Mouse (Mus musculus): ENCODE measurements at regions not wholly inside any gene's neighbourhood (a gene's known extent, or its start where the extent isn't known, plus 50 kb on each side); places are given as distances from the start of the nearest gene placed in this dataset.

DNA sequence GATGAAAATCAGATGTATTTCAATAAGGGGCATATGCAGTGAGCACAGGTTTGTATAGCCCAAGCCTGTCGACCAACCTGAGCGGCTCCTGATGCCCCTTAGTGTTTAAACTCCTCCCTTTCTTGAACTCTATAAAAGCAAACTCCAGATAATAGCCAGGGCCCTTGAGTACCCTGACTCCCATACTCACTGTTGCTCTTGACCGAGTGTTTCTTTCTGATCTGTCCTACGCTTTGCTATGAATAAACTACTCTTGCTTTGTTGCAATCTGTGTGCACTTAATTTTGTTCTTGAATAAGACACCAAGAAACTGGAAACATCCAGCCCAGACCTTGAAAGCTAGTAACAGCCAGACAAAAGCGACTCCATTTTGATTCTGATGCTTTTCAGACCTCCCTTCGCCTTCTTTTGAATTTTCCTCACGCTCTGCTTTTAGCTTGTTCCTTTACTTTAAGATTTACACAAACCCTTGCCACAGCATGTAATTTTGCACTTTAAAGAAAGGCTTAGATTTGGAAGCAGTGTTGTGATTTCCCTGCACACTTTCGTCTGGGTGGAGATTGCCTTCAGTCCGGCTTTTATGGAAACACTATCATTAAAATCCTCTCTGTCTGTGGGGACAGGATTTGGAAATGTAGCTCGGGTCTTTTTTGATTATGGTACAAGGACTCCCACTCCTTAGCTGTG, 149.1 kb downstream of the Gm5426 start:
- no peak for TF ChIP-seq CTCF (IDR thresholded peaks at IDR 0.05; ENCODE audit: borderline replicate concordance, extremely low read depth, insufficient read depth, insufficient read length)
- no peak for TF ChIP-seq POLR2A (IDR thresholded peaks at IDR 0.05; ENCODE audit: borderline replicate concordance, extremely low read depth, insufficient read depth, insufficient read length, poor library complexity, severe bottlenecking)
